In genomic region chr7:83900519-83900918, GRCm38 (mm10) we compare ENCODE assay signal across 34 mouse cellular contexts.
"Had no signal": no experiment of that assay in that cellular context is flagged by ENCODE, and none has a peak within 500 bp of the region (broad histone marks: within the 10 kb centered on the region; RNA-seq: fewer than 3 reads in every experiment).

No protein-coding gene starts in this region.

- H3K4me3 ChIP-seq: heart, embryonic 12.5 days; heart, embryonic 13.5 days; heart, embryonic 15.5 days; hindbrain, embryonic 10.5 days; hindbrain, embryonic 12.5 days; hindbrain, embryonic 13.5 days; hindbrain, embryonic 15.5 days; intestine, embryonic 15.5 days; kidney, embryonic 15.5 days; layer of hippocampus, adult 2 months; left cerebral cortex, adult 2 months had no signal

- H3K4me2 ChIP-seq: heart, embryonic 11.5 days; heart, embryonic 12.5 days; heart, embryonic 13.5 days; heart, embryonic 15.5 days; hindbrain, embryonic 12.5 days; hindbrain, embryonic 13.5 days; hindbrain, embryonic 14.5 days; hindbrain, embryonic 15.5 days; intestine, embryonic 15.5 days; kidney, embryonic 15.5 days had no signal

- H3K4me1 ChIP-seq: hindbrain, embryonic 10.5 days; hindbrain, embryonic 12.5 days; hindbrain, embryonic 13.5 days; hindbrain, embryonic 15.5 days; intestine, embryonic 15.5 days; kidney, embryonic 15.5 days had no signal

- H3K27ac ChIP-seq: heart, embryonic 13.5 days; heart, embryonic 15.5 days; hindbrain, embryonic 10.5 days; hindbrain, embryonic 12.5 days; hindbrain, embryonic 13.5 days; hindbrain, embryonic 14.5 days; hindbrain, embryonic 15.5 days; hindbrain, postnatal 0 days; intestine, embryonic 15.5 days; kidney, embryonic 15.5 days; kidney, postnatal 0 days; layer of hippocampus, adult 2 months; left cerebral cortex, adult 2 months had no signal

- H3K27me3 ChIP-seq: heart, embryonic 12.5 days; heart, embryonic 13.5 days; heart, embryonic 15.5 days; hindbrain, embryonic 12.5 days; hindbrain, embryonic 13.5 days; hindbrain, embryonic 15.5 days; intestine, embryonic 15.5 days; kidney, embryonic 15.5 days had no signal

- DNase-seq: heart, postnatal 10 days; heart, postnatal 14 days; heart, postnatal 36 days; heart, postnatal 4 days; kidney, adult 11 months; kidney, adult 18-20 months; kidney, adult 2 months; kidney, adult 8-10 months; kidney, adult 9 months; kidney, postnatal 10 days; kidney, postnatal 14 days; kidney, postnatal 25 days; kidney, postnatal 36 days; kidney, postnatal 4 days; layer of hippocampus, adult 9-11 months; layer of hippocampus, postnatal 36 days had no signal

- H3K9ac ChIP-seq: heart, embryonic 12.5 days; heart, embryonic 13.5 days; heart, embryonic 15.5 days; hindbrain, embryonic 12.5 days; hindbrain, embryonic 13.5 days; hindbrain, embryonic 14.5 days; hindbrain, embryonic 15.5 days; intestine, embryonic 15.5 days; kidney, embryonic 15.5 days had no signal

- H3K9me3 ChIP-seq: heart, embryonic 12.5 days; heart, embryonic 13.5 days; heart, embryonic 15.5 days; hindbrain, embryonic 10.5 days; hindbrain, embryonic 12.5 days; hindbrain, embryonic 13.5 days; hindbrain, embryonic 15.5 days; intestine, embryonic 15.5 days; kidney, embryonic 15.5 days had no signal

- ATAC-seq: hindbrain, postnatal 0 days; inflammation-experienced regulatory T-cells, adult 6 months; intestine, embryonic 15.5 days; intestine, embryonic 16.5 days; intestine, postnatal 0 days had no signal
